Mouse (Mus musculus): ENCODE results near the gene Runx2. TPM values are rescaled to one million over a fixed set of nuclear protein-coding genes. Genes with fewer than 3 reads are reported as not detected.

Runx2 gene
- polyA plus RNA-seq, 1 experiment from 2014 or later: 0.89 TPM

GRCm38 (mm10) chr17:44690410-44691035 is 124.1 kb downstream of the Runx2 start:
- Histone ChIP-seq H3K36me3 (ENCODE audit: control insufficient read depth, insufficient read depth, low read length) (no peaks in the 10 kb centered on the region), H3K4me3 (replicated peaks; ENCODE audit: low read length) (no peak overlapping the region), H3K9ac (ENCODE audit: low read length) (no peak overlapping the region), H3K27me3 (ENCODE audit: control insufficient read depth, insufficient read depth, low read length) (no peaks in the 10 kb centered on the region), H3K4me1 (ENCODE audit: control insufficient read depth, insufficient read depth, low read length) (peaks cover 14% of the 10 kb centered on the region), H3K9me3 (replicated peaks; ENCODE audit: control insufficient read depth, low read length) (no peaks in the 10 kb centered on the region), H3K4me2 (ENCODE audit: low read depth, low read length) (no peak overlapping the region), H3K27ac (ENCODE audit: low read length) (0 out of 2 replicates have a peak overlapping the region, but pooled peaks have one; percentile 11)
- 87% methylated on average over 5 of the region's 5 CpGs for WGBS
- ATAC-seq (ENCODE audit: insufficient read depth, low FRiP score): no peak

GRCm38 (mm10) chr17:44688306-44688705 is 126.3 kb downstream of the Runx2 start:
- no peak overlapping the region for H3K27ac ChIP-seq (ENCODE audit: low read length)
- H3K27me3 ChIP-seq (ENCODE audit: control insufficient read depth, insufficient read depth, low read length): no peaks in the 10 kb centered on the region
- no peak overlapping the region for H3K9ac ChIP-seq (ENCODE audit: low read length)
- peaks cover 14% of the 10 kb centered on the region for H3K4me1 ChIP-seq (ENCODE audit: control insufficient read depth, insufficient read depth, low read length)
- H3K9me3 ChIP-seq (replicated peaks; ENCODE audit: control insufficient read depth, low read length): no peaks in the 10 kb centered on the region
- WGBS: 74% methylated on average over 2 of the region's 2 CpGs
- no peak for ATAC-seq (ENCODE audit: insufficient read depth, low FRiP score)
- H3K36me3 ChIP-seq (ENCODE audit: control insufficient read depth, insufficient read depth, low read length): no peaks in the 10 kb centered on the region
- H3K4me2 ChIP-seq (ENCODE audit: low read depth, low read length): no peak overlapping the region
- H3K4me3 ChIP-seq (replicated peaks; ENCODE audit: low read length): no peak overlapping the region

GRCm38 (mm10) chr17:44685514-44685913 is 129.1 kb downstream of the Runx2 start:
- Histone ChIP-seq H3K27me3 (ENCODE audit: control insufficient read depth, insufficient read depth, low read length) (no peaks in the 10 kb centered on the region), H3K4me3 (replicated peaks; ENCODE audit: low read length) (no peak overlapping the region), H3K27ac (ENCODE audit: low read length) (no peak overlapping the region), H3K4me2 (ENCODE audit: low read depth, low read length) (no peak overlapping the region), H3K9me3 (replicated peaks; ENCODE audit: control insufficient read depth, low read length) (no peaks in the 10 kb centered on the region), H3K9ac (ENCODE audit: low read length) (no peak overlapping the region), H3K36me3 (ENCODE audit: control insufficient read depth, insufficient read depth, low read length) (no peaks in the 10 kb centered on the region), H3K4me1 (ENCODE audit: control insufficient read depth, insufficient read depth, low read length) (peaks cover 11% of the 10 kb centered on the region)
- 34% methylated on average over 7 of the region's 7 CpGs for WGBS
- no peak for ATAC-seq (ENCODE audit: insufficient read depth, low FRiP score)

GRCm38 (mm10) chr17:44683026-44683425 is 131.6 kb downstream of the Runx2 start:
- 82% methylated on average over 9 of the region's 9 CpGs for WGBS

GRCm38 (mm10) chr17:44677782-44678181 is 136.8 kb downstream of the Runx2 start:
- no peaks in the 10 kb centered on the region for H3K36me3 ChIP-seq (ENCODE audit: control insufficient read depth, insufficient read depth, low read length)
- 67% methylated on average over 7 of the region's 7 CpGs for WGBS
- ATAC-seq (ENCODE audit: insufficient read depth, low FRiP score): no peak

More at GRCm38 (mm10) chr17:44683026-44683425, 131.6 kb downstream of the Runx2 start:
- no peaks in the 10 kb centered on the region for H3K36me3 ChIP-seq (ENCODE audit: control insufficient read depth, insufficient read depth, low read length)
- H3K9me3 ChIP-seq (replicated peaks; ENCODE audit: control insufficient read depth, low read length): peaks cover 6% of the 10 kb centered on the region; the same call in 1 of the 2 replicates
- H3K27me3 ChIP-seq (ENCODE audit: control insufficient read depth, insufficient read depth, low read length): no peaks in the 10 kb centered on the region
- ATAC-seq (ENCODE audit: insufficient read depth, low FRiP score): no peak
- no peak overlapping the region for H3K27ac ChIP-seq (ENCODE audit: low read length)
- no peak overlapping the region for H3K4me3 ChIP-seq (replicated peaks; ENCODE audit: low read length)
- no peak overlapping the region for H3K9ac ChIP-seq (ENCODE audit: low read length)
- no peaks in the 10 kb centered on the region for H3K4me1 ChIP-seq (ENCODE audit: control insufficient read depth, insufficient read depth, low read length)
- H3K4me2 ChIP-seq (ENCODE audit: low read depth, low read length): no peak overlapping the region

GRCm38 (mm10) chr17:44672806-44673205 is 141.8 kb downstream of the Runx2 start:
- Histone ChIP-seq H3K27me3 (ENCODE audit: control insufficient read depth, insufficient read depth, low read length) (no peaks in the 10 kb centered on the region), H3K4me2 (ENCODE audit: low read depth, low read length) (no peak overlapping the region), H3K27ac (ENCODE audit: low read length) (no peak overlapping the region), H3K9me3 (replicated peaks; ENCODE audit: control insufficient read depth, low read length) (no peaks in the 10 kb centered on the region), H3K4me3 (replicated peaks; ENCODE audit: low read length) (no peak overlapping the region), H3K9ac (ENCODE audit: low read length) (no peak overlapping the region), H3K4me1 (ENCODE audit: control insufficient read depth, insufficient read depth, low read length) (peaks cover 6% of the 10 kb centered on the region; the same call in 1 of the 2 replicates), H3K36me3 (ENCODE audit: control insufficient read depth, insufficient read depth, low read length) (no peaks in the 10 kb centered on the region)
- 67% methylated on average over 7 of the region's 7 CpGs for WGBS
- no peak for ATAC-seq (ENCODE audit: insufficient read depth, low FRiP score)

More at GRCm38 (mm10) chr17:44677782-44678181, 136.8 kb downstream of the Runx2 start:
- Histone ChIP-seq H3K4me1 (ENCODE audit: control insufficient read depth, insufficient read depth, low read length) (no peaks in the 10 kb centered on the region), H3K9ac (ENCODE audit: low read length) (no peak overlapping the region), H3K27me3 (ENCODE audit: control insufficient read depth, insufficient read depth, low read length) (no peaks in the 10 kb centered on the region), H3K4me2 (ENCODE audit: low read depth, low read length) (no peak overlapping the region), H3K9me3 (replicated peaks; ENCODE audit: control insufficient read depth, low read length) (peaks cover 6% of the 10 kb centered on the region; the same call in 1 of the 2 replicates), H3K27ac (ENCODE audit: low read length) (no peak overlapping the region), H3K4me3 (replicated peaks; ENCODE audit: low read length) (no peak overlapping the region)

GRCm38 (mm10) chr17:44671946-44672692 is 142.5 kb downstream of the Runx2 start:
- no peak overlapping the region for H3K9ac ChIP-seq (ENCODE audit: low read length)
- H3K27ac ChIP-seq (ENCODE audit: low read length): no peak overlapping the region
- no peak for ATAC-seq (ENCODE audit: insufficient read depth, low FRiP score)
- 81% methylated on average over 16 of the region's 16 CpGs for WGBS
- H3K36me3 ChIP-seq (ENCODE audit: control insufficient read depth, insufficient read depth, low read length): no peaks in the 10 kb centered on the region
- no peak overlapping the region for H3K4me2 ChIP-seq (ENCODE audit: low read depth, low read length)
- peaks cover 6% of the 10 kb centered on the region; the same call in 1 of the 2 replicates for H3K4me1 ChIP-seq (ENCODE audit: control insufficient read depth, insufficient read depth, low read length)
- H3K4me3 ChIP-seq (replicated peaks; ENCODE audit: low read length): no peak overlapping the region
- no peaks in the 10 kb centered on the region for H3K9me3 ChIP-seq (replicated peaks; ENCODE audit: control insufficient read depth, low read length)
- H3K27me3 ChIP-seq (ENCODE audit: control insufficient read depth, insufficient read depth, low read length): no peaks in the 10 kb centered on the region

GRCm38 (mm10) chr17:44669985-44670384 is 144.6 kb downstream of the Runx2 start:
- no peak overlapping the region for H3K9ac ChIP-seq (ENCODE audit: low read length)
- H3K36me3 ChIP-seq (ENCODE audit: control insufficient read depth, insufficient read depth, low read length): no peaks in the 10 kb centered on the region
- no peaks in the 10 kb centered on the region for H3K9me3 ChIP-seq (replicated peaks; ENCODE audit: control insufficient read depth, low read length)
- no peaks in the 10 kb centered on the region for H3K27me3 ChIP-seq (ENCODE audit: control insufficient read depth, insufficient read depth, low read length)
- peak overlapping the region; percentile 36 for H3K4me2 ChIP-seq (ENCODE audit: low read depth, low read length)
- peaks cover 6% of the 10 kb centered on the region; the same call in 1 of the 2 replicates for H3K4me1 ChIP-seq (ENCODE audit: control insufficient read depth, insufficient read depth, low read length)
- H3K27ac ChIP-seq (ENCODE audit: low read length): no peak overlapping the region
- 17% methylated on average over 11 of the region's 11 CpGs for WGBS
- ATAC-seq (ENCODE audit: insufficient read depth, low FRiP score): no peak
- H3K4me3 ChIP-seq (replicated peaks; ENCODE audit: low read length): peak overlapping the region; percentile 13; the same call in 1 of the 2 replicates

- Histone ChIP-seq H3K27me3 (ENCODE audit: control insufficient read depth, insufficient read depth, low read length) (no peaks in the 10 kb centered on the region), H3K9me3 (replicated peaks; ENCODE audit: control insufficient read depth, low read length) (no peaks in the 10 kb centered on the region), H3K4me2 (ENCODE audit: low read depth, low read length) (no peak overlapping the region), H3K27ac (ENCODE audit: low read length) (no peak overlapping the region), H3K4me3 (replicated peaks; ENCODE audit: low read length) (no peak overlapping the region), H3K9ac (ENCODE audit: low read length) (no peak overlapping the region), H3K36me3 (ENCODE audit: control insufficient read depth, insufficient read depth, low read length) (no peaks in the 10 kb centered on the region), H3K4me1 (ENCODE audit: control insufficient read depth, insufficient read depth, low read length) (peaks cover 6% of the 10 kb centered on the region; the same call in 1 of the 2 replicates)
- 71% methylated on average over 5 of the region's 5 CpGs for WGBS
- ATAC-seq (ENCODE audit: insufficient read depth, low FRiP score): no peak
Measured at GRCm38 (mm10) chr17:44667346-44667745, 147.3 kb downstream of the Runx2 start.
